Mouse (Mus musculus) spleen, embryonic (tissue): ENCODE results near the gene Tmem260.

ENCODE experiments used
- CTCF ChIA-PET: fragments of 350-600 bp; sonication (Branson Sonifier 250); formaldehyde crosslinking; loops from one replicate; lab custom pipeline; 2022; lab: Charles Lee

The Tmem260 gene

DNA sequence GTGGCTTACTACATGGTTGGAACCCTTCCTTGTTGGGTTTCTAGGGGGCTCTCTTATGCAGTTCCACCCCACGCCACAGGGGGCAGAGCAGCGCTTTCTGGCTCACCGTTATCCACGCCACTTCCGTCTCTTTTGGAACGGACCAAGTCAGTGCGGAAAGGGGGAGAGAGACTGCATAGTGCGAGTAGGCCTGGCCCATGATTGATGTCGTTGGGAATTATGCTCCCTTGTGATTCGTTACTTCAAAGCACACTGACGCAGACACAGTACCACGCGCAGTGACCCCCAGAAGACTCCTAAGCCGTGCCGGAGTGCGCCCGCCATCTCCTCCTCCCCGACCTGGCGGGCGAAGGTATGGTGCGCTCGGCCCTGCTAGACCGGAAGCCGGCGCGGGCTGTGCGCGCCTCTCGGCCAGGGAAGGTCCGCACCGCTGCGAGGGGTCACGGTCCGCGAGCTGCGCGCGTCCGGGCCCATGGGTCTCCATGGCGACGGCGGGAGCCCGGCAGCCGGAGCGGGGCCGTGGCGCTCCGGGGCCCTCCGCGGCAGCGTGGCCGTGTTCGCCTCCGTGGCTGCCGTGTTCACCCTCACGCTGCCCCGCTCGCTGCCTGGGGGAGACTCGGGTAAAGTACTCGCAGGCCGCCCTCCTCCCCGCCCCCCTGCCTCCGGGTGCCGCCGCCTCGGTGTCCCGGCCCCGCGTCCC is at the start of gene Tmem260:
Gene Tmem260, plus strand, starts transcription at position 141 of the 700 bp plus-strand sequence.
- CTCF ChIA-PET: no interaction called here

DNA sequence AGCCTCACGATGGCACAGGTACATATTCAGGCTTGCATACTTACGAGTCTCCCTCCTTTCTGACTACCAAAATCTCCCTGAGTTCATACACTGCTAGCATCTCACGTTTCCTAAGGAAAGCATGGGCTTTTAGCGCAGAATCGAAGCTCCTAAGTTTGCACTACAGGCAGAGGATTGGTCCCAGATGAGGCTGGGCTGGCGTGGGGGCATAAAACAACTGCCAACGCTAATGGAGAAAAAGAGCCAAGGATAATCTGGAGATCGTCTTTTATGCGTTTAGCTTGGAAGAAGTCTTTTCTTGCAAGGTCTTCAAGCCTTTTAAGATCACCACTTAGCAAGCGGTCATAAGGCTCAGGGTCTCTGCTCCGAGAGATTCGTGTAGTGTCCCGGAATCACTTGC is 39.8 kb upstream of the Tmem260 start:
- CTCF ChIA-PET: no interaction called here

DNA sequence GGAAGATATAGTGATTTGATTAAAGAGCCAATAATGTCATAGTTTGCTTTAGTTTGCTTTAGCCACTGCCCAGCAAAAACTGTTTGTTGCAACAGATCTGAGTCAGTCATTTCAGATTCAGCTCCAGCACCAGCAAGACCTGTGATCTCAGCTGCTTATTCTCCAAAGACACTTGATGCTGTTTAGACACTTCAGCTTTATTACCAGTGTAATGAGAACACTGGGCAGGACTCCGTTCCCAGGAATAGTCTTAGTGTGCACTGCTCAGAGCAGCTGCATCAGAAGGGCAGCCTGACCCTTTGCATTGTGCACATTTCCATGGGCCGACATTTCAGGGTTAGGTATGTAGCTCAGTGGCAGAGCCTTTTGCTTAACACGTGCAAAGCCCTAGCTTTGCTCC is 28.9 kb upstream of the Tmem260 start:
- CTCF ChIA-PET: no interaction called here

DNA sequence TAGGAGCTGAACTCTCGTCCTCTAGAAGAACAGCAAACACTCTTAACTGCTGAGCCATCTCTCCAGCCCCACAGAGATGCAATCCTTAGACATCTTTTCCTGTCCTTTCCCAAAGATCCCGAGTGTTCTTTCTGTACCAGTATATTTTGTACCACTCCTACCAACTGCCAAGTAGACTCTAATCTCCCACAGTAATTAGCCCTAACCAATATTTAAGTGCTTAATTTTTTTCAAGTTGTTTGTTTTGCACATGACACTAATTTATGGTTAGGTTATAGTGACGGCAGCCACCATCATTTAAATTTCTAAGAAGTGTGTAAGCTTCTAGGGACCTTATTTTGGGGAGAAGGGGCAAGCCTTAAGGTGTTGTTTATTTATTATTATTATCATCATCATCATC is 27.7 kb upstream of the Tmem260 start:
- CTCF ChIA-PET: interaction anchor here (0.8 kb wide), 1 partner anchor 1415 kb away, joined by 9 read pairs; no protein-coding TSS in a partner anchor

DNA sequence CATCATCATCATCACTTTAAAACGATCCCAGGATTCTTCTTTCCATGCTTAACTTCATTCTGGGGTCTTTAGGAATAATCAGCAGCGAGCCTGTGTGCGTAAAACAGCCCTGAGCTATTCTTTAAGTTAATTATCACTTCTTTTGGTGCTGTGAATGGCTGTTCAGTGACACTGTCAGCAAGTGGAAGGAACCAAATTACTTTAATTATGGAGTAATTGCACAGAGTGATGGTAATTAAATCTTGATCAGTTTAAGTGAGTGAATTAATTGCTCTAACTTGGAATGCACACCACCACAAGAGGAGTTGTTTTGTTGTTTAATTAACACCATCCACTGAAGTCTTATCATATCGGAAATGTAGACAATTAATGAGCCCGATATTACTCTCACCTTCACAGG is 27.3 kb upstream of the Tmem260 start:
- CTCF ChIA-PET: interaction anchor here (0.8 kb wide), 1 partner anchor 1415 kb away, joined by 9 read pairs; no protein-coding TSS in a partner anchor

DNA sequence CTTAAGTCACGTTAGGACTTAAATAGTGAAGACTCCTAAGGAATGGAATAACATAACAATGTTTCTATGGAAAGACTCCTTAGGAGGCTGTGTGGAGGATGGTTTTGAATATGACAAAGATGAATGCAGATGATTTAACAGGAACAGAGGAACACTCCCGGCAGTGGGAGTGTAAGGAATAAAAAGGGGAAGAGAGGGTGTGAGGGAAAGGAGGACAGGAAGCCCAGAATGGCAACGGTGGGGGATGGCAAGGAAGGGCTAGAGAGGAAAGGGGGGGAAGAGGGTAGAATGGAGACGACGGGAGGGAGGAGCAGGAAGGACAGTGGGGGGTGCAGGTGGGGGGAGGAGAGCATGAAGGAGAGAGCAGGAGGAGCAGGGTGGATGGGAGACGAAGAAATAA is 24.4 kb upstream of the Tmem260 start:
- CTCF ChIA-PET: no interaction called here

DNA sequence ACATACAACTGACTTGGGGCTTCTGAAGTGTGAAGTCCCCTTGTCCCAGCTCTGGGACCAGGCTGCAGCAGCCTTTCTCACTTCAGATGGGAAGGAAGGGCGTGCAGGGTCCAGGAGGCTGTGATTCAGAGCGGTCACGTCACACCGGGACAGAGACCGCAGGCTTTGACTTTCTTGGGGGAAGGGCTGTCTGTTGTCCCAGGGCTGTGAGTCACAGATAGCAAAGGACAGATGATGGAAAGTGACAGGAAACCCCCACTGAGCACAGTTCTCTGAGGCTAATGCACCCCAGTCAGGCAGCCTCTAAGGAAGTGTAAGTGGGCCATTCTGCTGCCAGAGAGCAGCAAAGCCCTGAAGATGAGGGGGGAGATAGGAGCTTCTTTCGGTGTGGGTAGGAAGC is 23.9 kb upstream of the Tmem260 start:
- CTCF ChIA-PET: no interaction called here

DNA sequence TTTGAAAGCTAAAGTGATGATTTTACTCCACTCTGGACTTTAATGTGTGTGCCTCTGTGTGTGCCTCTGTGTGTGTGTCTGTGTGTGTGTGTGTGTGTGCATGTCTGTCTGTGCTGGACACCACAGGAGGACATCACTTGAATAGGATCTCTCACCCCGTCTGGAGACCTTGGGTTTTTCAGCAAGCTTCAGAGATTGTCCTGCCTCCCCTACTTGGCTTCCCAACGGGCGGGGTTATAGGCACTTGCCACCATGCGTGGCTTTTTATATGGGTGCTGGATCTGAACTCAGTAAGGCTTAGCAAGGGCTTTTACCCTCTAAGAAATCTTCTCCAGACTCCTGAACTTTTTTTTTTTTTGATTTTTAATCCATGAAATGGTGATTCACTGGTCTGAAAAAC is 23.5 kb upstream of the Tmem260 start:
- CTCF ChIA-PET: no interaction called here

DNA sequence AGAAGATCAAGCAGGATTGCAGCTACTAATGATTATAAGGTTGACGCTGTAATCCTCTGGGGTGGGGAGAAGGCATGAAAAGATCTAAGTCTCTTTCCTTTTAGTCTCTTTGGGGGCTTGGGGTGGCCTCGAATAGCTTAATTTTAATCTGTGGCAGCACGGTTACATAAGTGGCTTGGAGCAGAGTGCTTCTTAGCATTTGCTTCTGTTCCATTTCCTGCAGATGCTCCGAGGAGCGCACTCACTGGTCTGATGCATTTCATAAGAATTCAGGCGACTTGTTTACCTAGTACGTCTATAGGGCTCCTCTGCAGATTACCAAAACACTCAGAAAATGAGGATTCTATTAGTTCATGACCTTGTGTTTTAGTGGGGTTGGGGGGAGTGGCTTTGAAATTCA is 23.0 kb upstream of the Tmem260 start:
- CTCF ChIA-PET: no interaction called here

DNA sequence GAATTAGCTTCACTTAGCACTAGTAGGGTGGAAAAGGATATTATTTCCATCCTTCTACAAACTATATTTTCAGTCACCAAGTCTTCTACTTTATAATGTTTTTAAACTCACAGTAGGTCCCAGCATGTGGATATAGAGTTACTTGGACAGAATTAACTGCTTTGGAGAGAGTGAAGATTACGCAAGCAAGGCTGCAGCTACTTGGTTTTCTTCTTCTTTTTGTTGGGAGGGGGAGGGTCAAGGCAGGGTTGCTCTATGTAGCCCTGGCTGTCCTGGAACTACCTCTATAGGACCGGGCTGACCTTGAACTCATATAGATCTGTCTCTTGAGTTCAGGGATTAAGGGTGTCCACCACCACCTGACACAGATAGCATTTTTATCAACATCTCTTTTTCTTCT is 13.9 kb upstream of the Tmem260 start:
- CTCF ChIA-PET: no interaction called here

DNA sequence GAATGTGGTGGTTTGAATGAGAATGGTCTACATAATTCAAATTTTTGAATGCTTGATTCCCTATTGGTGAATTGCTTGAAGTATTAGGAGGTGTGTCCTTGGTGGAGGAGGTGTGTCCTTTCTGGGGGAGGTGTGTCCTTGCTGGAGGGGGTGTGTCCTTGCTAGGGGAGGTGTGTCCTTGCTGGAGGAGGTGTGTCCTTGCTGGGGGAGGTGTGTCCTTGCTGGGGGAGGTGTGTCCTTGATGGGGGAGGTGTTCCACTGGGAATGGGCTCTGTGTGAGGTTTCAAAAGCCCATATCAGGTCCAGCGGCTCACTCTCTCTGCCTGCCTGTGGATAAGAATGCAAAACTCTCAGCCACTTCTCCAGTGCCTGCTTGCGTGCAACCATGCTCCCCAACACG is 2.1 kb upstream of the Tmem260 start:
- CTCF ChIA-PET: no interaction called here

DNA sequence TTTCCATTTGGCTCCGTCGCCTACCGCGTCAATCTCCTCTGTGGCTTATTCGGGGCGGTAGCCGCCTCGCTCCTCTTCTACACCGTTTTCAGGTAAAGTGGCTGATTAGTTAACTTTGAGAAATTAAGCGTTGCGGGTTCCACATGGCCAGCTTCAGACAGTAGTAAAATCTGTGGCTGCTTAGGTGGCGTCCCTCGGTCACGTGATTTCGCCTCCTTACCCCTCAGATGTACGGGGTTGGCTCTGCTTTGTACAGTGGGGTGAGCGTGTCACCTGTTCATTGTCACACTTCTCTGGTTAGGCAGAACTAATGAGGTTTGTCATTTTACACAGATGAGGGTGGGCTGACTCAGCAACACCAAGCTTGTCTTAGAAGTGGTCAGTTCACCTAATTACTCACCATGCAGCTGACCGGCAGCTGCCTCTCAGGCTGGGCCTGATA is 6.1 kb downstream of the Tmem260 start:
- CTCF ChIA-PET: no interaction called here

DNA sequence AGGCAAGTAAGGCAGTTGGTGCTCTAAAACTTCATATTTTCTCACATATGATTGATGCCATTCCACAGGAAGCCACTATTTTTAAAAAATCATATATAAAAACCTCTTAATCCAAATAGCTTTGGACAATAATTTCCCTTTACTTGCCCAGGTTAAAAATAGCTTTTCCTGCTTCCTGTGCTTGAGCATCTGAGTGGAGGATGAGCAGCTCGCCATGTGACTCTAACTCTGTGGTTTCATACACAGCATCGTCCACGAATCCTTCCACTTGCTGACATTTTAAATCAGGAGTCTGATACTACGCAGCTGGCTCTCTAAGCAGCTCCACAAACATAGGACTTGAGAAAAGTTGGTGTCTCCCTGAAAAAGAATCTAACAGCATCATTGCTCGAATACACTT is 7.5 kb downstream of the Tmem260 start:
- CTCF ChIA-PET: no interaction called here

DNA sequence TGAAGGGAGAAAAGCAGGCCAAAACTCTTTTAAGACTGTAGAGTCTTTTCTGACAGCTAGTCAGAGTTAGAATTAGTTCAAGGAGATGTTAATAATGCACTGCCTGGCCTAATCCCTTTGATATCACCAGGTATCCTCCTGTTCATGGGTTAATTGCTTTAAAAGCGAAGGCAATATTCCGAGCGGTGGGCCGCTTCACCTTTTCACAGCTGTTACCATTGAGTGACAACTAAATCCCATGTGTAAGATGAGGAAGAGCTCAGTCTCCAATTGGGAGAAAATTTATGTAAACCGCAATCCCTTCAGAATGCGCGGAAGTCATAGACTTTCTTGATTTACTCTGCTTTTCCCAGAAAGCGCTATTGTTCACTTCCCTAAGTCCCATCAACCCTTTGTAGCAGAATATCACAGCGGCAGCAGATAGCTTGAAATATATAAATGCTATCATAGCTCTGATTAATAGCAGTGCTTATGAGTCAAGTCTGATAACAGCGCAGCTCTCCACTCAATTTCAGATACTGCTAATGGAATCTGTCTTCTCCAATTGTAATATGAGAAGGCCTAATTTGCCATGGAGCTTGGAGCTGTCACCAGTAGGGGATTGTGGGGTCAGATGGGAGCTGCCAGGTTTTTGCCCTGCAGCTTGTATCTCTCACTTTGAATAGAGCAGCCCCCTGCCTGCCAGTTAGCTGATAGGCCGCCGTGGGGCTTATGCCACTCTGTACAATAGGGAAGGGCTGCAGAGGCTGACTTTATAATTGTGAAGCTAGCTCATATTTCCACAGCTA is 10.6 kb downstream of the Tmem260 start:
- CTCF ChIA-PET: no interaction called here

DNA sequence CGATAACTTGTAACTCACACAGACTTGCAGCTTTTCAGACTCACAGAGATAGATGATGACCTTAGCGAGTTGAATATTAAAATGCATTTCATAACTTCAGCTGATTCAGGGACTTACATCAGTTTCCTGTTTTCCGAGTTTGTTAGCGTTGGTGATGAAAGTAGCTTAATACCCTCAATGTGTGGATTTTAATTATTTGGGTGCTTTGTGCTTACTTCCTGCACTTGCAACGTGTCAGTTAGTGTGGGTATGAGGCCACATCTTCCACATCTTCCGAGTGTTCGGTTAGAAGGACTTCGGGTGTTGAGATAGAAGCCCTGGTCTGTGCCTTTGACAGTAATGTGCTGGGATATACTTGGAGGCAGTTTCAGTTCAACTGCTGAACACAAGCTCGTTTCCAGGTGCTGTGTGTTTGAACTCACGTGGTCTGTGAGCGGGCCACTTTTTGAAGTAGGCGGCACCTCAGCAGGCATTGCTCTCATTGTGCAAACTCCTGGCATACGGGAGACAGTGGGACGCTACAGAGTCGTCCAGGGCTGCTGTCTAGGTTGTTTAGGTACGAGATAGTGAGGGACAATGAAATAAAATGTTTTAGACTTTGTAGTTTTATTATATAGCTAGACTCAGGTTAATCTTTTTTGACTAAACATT is 11.5 kb downstream of the Tmem260 start:
- CTCF ChIA-PET: no interaction called here

DNA sequence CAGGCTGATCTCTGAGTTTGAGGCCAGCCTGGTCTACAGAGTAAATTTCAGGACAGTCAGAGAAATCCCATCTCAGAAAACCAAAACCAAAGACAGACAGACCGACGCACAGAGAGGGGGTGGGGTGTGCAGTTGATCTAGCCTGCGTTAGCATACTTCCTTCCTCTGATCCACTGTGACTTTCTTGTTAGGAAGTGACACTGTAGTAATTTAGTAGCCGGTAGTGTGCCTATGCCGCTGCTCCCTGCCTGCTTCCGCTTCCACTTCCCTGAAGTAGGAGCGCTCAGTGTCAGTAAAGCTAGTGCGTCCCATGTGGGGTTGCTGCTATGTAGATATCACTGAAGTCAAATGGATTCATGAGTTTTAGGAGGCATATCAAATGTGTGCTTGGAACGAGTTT is 13.0 kb downstream of the Tmem260 start:
- CTCF ChIA-PET: no interaction called here

DNA sequence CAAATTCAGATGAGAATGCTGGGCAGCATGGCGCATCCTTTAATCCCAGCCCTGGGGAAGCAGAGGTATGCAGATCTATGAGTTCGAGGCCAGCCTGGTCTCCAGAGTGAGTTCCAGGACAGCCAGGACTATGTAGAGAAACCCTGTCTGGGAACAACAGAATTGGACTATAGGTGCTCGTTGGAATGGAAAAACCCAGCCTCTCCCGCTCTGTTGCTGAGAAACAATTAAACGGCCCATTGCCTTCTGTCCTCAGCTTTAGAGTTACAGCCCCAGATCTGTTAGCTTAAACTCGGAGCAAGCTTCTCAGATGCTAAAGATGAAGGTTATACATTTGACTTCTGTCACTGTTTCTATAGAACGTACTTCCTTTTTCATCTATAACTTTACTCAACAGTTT is 22.4 kb downstream of the Tmem260 start:
- CTCF ChIA-PET: no interaction called here

DNA sequence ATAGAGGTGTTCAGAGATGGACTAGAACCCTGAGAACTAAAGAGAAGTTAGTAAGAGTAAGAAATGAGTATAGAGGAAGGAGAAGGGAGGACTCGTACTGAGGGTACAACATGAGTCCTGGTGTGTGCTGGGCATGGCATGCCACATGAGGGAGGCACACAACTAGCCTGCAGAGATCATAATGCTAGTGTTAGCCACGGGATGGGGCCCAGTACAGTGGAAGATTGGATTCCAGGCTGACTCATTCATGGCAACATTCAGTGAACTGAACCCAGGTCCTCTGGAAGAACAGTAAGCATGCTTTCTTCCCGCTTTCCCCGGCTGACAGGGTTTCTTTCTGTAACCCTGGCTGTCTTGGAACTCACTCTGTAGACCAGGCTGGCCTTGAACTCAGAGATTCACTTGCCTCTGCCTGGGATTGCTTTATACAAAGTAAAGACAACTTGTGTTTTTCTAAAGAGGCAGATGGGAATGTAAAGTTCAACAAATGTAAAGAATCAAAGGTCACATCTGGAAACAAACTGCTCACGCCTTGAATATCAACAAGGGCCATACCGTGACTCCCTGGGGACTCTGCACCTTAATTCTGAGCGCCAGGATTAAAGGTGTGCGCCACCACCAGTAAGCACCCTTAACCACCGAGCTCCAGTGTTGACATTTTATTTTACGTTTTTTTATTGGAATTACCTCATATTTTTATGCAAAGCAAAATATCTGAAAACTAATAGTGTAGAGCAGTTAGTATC is 25.0 kb downstream of the Tmem260 start:
- CTCF ChIA-PET: no interaction called here

DNA sequence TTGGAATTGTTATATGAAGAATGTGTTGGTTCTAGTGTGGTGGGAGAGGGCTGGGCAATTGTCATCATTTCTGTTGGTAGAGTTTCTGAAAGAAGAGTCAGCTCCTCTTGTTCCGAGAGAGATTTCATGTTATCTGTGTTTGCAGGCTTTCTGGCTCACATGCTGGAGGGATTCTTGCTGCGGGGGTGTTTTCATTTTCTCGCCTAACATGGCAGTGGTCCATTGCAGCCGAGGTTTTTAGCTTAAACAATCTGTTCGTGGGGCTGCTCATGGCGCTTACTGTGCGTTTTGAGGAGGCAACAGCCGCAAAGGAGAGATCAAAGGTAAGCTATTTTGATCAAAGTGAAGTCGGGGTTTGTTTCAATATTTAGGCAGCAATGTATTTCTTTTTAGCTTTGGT is 26.3 kb downstream of the Tmem260 start:
- CTCF ChIA-PET: no interaction called here

DNA sequence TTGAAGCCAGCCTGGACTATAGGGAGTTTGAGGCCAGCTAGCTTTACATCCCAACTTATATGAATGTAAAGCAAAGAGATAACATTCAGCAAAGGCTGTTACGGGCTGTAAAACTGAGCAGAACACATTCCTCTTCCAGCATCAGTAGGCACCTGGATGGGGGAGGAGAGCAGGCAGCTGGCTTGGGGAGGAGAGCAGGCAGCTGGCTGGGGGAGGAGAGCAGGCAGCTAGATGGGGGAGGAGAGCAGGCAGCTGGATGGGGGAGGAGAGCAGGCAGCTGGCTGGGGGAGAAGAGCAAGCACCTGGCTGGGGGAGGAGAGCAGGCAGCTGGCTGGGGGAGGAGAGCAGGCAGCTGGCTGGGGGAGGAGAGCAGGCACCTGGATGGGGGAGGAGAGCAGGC is 29.4 kb downstream of the Tmem260 start:
- CTCF ChIA-PET: interaction anchor here (1.1 kb wide), 1 partner anchor 19 kb away, joined by 3 read pairs; no protein-coding TSS in a partner anchor

DNA sequence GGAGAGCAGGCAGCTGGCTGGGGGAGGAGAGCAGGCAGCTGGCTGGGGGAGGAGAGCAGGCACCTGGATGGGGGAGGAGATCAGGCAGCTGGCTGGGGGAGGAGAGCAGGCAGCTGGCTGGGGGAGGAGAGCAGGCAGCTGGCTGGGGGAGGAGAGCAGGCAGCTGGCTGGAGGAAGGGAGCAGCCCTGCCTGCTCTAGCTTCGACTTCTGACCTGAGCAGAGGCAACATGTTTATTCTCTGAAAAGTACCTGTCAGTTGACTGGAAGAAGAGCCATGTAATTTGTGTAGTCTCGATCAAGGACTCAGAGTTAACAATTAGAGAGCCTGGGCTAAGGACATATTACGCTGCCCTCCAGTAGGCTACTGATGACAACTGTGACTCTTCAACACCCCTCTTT is 29.9 kb downstream of the Tmem260 start:
- CTCF ChIA-PET: interaction anchor here (1.1 kb wide), 1 partner anchor 19 kb away, joined by 3 read pairs; no protein-coding TSS in a partner anchor

DNA sequence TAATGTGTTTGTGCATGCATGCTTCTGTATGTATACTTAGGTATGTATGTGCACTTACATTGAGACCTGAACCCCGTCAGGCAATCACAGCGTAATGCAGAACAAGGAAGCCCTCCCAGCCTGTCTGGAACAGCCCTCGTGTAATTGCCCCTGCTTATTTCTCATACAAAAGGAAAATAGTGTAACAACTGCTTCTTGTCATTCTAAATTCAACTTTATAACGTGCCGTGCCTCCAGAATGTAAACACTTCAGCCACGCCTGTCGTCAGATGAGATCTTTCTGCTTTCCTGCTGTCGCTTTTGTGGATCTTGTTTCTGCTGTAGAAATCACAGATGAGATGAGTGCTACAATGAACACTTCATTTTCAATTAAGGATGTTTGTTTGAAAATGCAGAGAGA is 30.4 kb downstream of the Tmem260 start:
- CTCF ChIA-PET: no interaction called here
